Mouse (Mus musculus) embryonic fibroblast, embryonic 13.5 days (primary cell): ENCODE measurements around the gene Grcc10. TPM values are rescaled to one million over a fixed set of nuclear protein-coding genes. Genes with fewer than 3 reads are reported as not detected.

Source experiments
- H3K27ac ChIP-seq: 2 replicates; pipeline ENCODE4 v1.5.1; 2012; ENCODE audit warnings: low read length, control low read depth, inconsistent platforms; ENCODE audit not compliant: insufficient read depth
- H3K4me1 ChIP-seq: 2 replicates; pipeline ENCODE4 v1.6.1; 2011; ENCODE audit warnings: low read length; ENCODE audit not compliant: control insufficient read depth, insufficient read depth
- H3K4me3 ChIP-seq: 2 replicates; pipeline ENCODE4 v1.5.1; 2011; ENCODE audit warnings: mild to moderate bottlenecking, control low read depth, low read length; ENCODE audit not compliant: insufficient read depth
- CTCF ChIP-seq: IDR thresholded peaks from 2 replicates; pipeline ENCODE4 v1.5.1; 2011; ENCODE audit warnings: mild to moderate bottlenecking, control low read depth, low read length, moderate library complexity, borderline replicate concordance; ENCODE audit not compliant: insufficient read depth
- POLR2A ChIP-seq: IDR thresholded peaks from 2 replicates; pipeline ENCODE4 v1.6.1; 2011; ENCODE audit warnings: low read depth, mild to moderate bottlenecking, control low read depth, low read length, moderate library complexity
- polyA plus RNA-seq: library from polyadenylated mRNA; stranded (reverse); fragments of >200 nt; gene quantifications from 2 replicates; pipeline ENCODE4 v1.2.4, GENCODE M21; 2011; ENCODE audit warnings: low read depth; ENCODE audit not compliant: missing spikeins, insufficient read length

Gene Grcc10
- polyA plus RNA-seq, 1 experiment: 149 TPM

DNA sequence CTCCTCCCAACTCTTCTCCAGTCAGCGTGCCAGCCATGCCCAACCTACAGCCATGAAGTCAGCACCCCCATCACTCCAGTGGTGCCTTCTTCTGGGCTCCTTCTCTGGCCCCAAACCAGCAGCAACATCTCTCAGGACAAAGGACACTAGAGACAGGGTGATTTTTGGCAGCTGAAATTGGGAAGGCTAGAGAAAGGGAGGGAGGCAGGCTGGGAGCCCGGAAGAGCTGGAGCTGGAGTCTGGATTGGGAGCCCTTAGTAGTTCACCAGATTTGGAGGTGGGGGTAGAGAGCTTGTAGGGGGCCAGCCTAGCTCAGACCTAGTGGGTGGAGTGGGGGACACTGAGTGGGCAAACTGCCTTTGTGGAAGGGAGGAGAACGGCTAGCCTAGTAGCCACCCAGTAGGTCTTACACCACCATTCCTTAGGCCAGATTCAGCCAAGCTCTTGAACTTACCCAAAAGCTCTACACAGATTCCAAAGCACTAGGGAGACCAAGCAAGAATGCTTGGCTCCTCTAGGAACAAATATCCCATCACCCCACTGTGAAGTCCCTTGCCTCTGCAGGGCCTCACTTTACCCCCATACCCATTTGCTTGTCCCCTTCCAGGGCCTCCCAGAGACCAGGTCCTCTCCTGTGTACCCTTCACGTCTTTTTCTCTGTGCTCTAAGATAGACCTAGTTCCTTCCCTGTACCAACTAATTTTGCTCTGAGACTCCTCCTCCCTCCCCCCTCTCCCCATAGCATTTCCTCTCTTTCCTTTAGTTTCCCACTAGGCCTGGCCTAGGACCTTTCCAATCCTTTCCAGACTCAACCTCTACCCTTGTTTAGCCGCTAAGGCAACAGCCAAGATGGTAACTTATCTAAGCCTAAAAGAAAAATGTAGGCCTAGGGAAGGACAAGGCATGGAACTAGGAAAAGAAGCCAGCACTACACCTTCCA, 17.0 kb upstream of the Grcc10 start:
- peak overlapping the region; percentile 53 for H3K4me3 ChIP-seq
- H3K4me1 ChIP-seq: peaks cover 9% of the 10 kb centered on the region
- H3K27ac ChIP-seq: peak overlapping the region; percentile 99
- TF ChIP-seq POLR2A: peak; percentile 85
- no peak for TF ChIP-seq CTCF

- TF ChIP-seq POLR2A: 0 out of 2 replicates have a peak, but pooled peaks have one; percentile 4
- no peak for TF ChIP-seq CTCF
These were observed 16.2 kb upstream of the Grcc10 start for GRCm38 (mm10) chr6:124757351-124757880.

GRCm38 (mm10) chr6:124756652-124757350, 15.6 kb upstream of the Grcc10 start:
- TF ChIP-seq CTCF: no peak
- peak; percentile 64 for TF ChIP-seq POLR2A
- peaks cover 9% of the 10 kb centered on the region for H3K4me1 ChIP-seq
- peak overlapping the region; percentile 99 for H3K27ac ChIP-seq
- H3K4me3 ChIP-seq: peak overlapping the region; percentile 53

More at GRCm38 (mm10) chr6:124757351-124757880, 16.2 kb upstream of the Grcc10 start:
- Histone ChIP-seq H3K4me3 (peak overlapping the region; percentile 53), H3K27ac (peak overlapping the region; percentile 99), H3K4me1 (peaks cover 9% of the 10 kb centered on the region)

DNA sequence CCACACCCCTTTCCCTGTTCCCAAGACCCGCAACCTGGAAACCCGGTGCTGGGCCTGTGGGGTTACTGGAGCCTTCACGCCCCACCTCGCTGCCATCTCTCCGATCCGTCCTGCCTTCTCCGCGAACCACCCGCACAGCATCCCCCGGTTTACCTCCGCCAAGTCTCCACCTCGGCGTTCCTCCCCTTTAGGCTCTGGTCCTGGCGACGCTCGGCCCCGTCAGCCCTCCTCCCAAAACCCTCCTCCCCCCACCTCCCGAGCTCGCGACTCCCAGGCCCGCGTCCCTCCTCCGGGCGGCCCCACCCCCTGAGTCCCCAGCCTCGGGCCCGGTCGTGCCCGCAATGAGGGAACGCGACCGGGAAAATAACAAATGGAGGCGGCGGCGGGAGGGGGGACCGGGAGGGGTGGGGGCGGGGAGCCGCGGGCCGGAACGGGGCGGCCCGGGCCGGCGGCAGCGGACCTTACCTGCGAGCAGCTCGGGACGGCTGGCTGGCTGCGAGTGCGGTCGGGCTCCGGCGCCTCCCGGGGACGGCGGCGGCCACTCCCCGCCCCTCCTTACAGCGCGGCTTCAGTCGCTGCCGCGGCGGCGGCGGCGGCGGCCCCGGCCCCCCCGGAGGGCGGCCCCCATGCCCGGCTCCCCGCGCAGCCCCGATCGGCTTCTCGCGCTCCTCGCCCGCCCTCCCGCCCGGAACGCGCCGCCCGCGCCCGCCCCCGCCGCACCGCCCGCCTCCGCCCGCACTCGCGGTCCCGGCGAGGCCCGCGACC, 14.8 kb upstream of the Grcc10 start, which contains the start of the genes Gm45234 and Atn1:
Gene Gm45234 (minus strand): TSS at position 191 of the 765 bp plus-strand sequence.
Gene Atn1 (minus strand): TSS at position 694 of the 765 bp plus-strand sequence.
- peaks cover 9% of the 10 kb centered on the region for H3K4me1 ChIP-seq
- no peak for TF ChIP-seq CTCF
- TF ChIP-seq POLR2A: peak; percentile 70
- peak within 1 kb of the TSS; percentile 77 for H3K4me3 ChIP-seq
- peak within 1 kb of the TSS; percentile 99 for H3K27ac ChIP-seq

DNA sequence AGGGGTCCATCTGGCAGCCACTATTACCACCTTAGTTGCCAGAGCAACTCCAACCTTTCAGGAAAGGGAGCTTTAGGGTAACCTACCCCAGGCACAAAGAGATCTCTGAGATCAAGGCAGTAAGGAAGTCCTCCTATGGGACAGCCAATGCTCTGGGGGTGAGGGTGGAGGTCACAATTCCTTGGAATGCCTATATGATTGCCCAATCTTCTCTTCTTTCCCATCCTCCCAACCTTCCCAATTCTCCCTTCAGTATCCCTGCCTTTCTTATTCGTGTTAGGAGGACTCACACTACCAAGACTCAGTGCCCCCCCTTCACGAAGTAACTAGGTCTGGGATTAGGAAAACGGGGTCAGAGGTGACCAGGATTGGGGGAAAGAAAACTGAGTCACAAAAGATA, 14.1 kb upstream of the Grcc10 start:
- TF ChIP-seq POLR2A (no peak), CTCF (no peak)

GRCm38 (mm10) chr6:124753861-124754260, 12.7 kb upstream of the Grcc10 start:
- Histone ChIP-seq H3K4me3 (no peak overlapping the region), H3K27ac (no peak overlapping the region), H3K4me1 (peaks cover 8% of the 10 kb centered on the region)
- TF ChIP-seq CTCF (no peak), POLR2A (no peak)

More for the DNA sequence above, 14.1 kb upstream of the Grcc10 start:
- H3K4me3 ChIP-seq: peak overlapping the region; percentile 77
- peaks cover 9% of the 10 kb centered on the region for H3K4me1 ChIP-seq
- H3K27ac ChIP-seq: peak overlapping the region; percentile 62

DNA sequence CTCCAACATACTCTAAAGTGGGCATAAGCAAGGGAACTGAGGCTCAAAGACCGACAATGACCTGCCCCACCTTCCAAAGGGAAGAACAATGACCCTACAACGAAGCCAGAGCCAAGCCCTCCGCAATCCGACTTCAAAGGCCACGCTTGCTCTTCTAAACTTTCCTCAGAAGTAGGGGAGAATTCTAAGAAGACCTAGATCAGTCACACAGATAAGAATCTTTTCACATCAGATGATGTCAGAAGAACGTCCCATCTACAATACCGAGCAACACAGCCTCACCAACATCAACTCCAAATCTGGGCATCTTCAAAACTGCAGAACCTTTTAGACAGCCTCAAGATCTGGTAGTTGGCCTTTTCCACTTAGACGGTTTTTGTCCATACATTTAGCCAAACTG, 9.2 kb upstream of the Grcc10 start:
- Histone ChIP-seq H3K27ac (no peak overlapping the region), H3K4me3 (no peak overlapping the region), H3K4me1 (peaks cover 3% of the 10 kb centered on the region; the same call in 1 of the 2 replicates)
- TF ChIP-seq POLR2A (no peak), CTCF (no peak)

GRCm38 (mm10) chr6:124746654-124747632, 5.8 kb upstream of the Grcc10 start:
- Histone ChIP-seq H3K4me1 (no peaks in the 10 kb centered on the region), H3K4me3 (no peak overlapping the region), H3K27ac (no peak overlapping the region)
- TF ChIP-seq CTCF (no peak), POLR2A (no peak)
